Comparison of ENCODE assay signal across 9 mouse cellular contexts in the genomic region with DNA sequence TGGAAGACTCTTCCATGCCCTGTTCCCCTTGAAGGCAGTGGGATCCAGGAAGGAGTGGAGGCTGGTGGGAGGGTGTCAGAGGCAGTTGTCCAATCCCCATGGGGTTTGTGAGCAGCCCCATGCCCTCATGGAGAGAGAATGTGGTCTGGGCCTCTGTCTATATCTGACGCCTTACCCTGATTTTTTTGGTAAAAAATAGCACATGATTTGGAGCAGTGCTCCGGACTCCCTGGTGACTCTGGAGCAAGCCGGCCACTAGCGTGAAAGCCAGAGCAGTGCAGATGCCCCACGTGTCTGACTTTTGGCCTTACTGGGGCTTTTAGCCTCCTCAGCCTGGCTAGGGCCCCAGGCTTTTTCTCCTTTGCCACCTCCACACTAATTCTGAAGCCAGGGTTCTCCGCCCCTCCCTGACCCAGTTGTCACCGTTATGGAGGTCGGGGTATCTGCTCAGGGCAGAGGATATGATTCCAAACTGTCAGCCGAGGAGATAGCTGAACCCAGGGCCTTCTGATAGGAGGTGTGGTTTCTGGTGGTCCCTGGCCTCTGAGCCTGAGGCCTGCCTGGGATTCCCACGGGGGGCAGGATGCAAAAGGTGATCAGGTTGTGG. TPM values are rescaled to one million over a fixed set of nuclear protein-coding genes. Genes with fewer than 3 reads are reported as not detected.
A peak's percentile ranks its signal among the peaks of the same experiment; 100 is the strongest.
DNase-seq lines count a peak whose midpoint lies in the region; ATAC-seq and TF ChIP-seq lines count a peak whose summit lies in the region.
"Had no signal": no experiment of that assay in that cellular context is flagged by ENCODE, and none has a peak within 500 bp of the region (broad histone marks: within the 10 kb centered on the region; RNA-seq: fewer than 3 reads in every experiment).

No protein-coding gene starts in this region.

- TF ChIP-seq POLR2A in testis, adult 2 months (IDR thresholded peaks at IDR 0.05; ENCODE audit: control insufficient read depth, low read depth, low read length) = no peak

- intact Hi-C loops in left cerebral cortex, postnatal 25 days (cut with DNase I) = loop anchor here (5.0 kb wide), 2 partner anchors 43 to 667 kb away; partner anchors contain the start of gene Ankrd40

- H3K36me3 ChIP-seq in testis, adult 2 months (ENCODE audit: control insufficient read depth, insufficient read depth, low read length) = no peaks in the 10 kb centered on the region
- H3K36me3 ChIP-seq in embryonic facial prominence, embryonic 15.5 days = peaks cover 36% of the 10 kb centered on the region
- peaks cover 43% of the 10 kb centered on the region for H3K36me3 ChIP-seq in intestine, embryonic 14.5 days (ENCODE audit: control insufficient read depth, insufficient read depth, low read length)
- H3K36me3 ChIP-seq in midbrain, embryonic 13.5 days = peaks cover 47% of the 10 kb centered on the region

- WGBS in embryonic facial prominence, embryonic 15.5 days = 43% methylated on average over 10 of the region's 10 CpGs
- WGBS in intestine, embryonic 14.5 days = 38% methylated on average over 10 of the region's 10 CpGs
- WGBS in midbrain, embryonic 13.5 days = 52% methylated on average over 10 of the region's 10 CpGs

- ATAC-seq in embryonic facial prominence, embryonic 15.5 days (ENCODE audit: insufficient number of reproducible peaks, low FRiP score, low TSS enrichment, low read depth) = no peak
- no peak for ATAC-seq in intestine, embryonic 14.5 days (replicated peaks; ENCODE audit: low FRiP score, low TSS enrichment, low read depth)
- ATAC-seq in midbrain, embryonic 13.5 days = no peak

- peak overlapping the region; percentile 89 for H3K4me3 ChIP-seq in testis, adult 2 months (ENCODE audit: control insufficient read depth, low read depth, low read length)
- H3K4me3 ChIP-seq in embryonic facial prominence, embryonic 15.5 days (replicated peaks) = peak overlapping the region; percentile 91
- H3K4me3 ChIP-seq in intestine, embryonic 14.5 days (ENCODE audit: low read depth, low read length) = peak overlapping the region; percentile 88
- H3K4me3 ChIP-seq in midbrain, embryonic 13.5 days (replicated peaks) = peak overlapping the region; percentile 87

- peak overlapping the region; percentile 93 for H3K9ac ChIP-seq in embryonic facial prominence, embryonic 15.5 days
- peak overlapping the region; percentile 47 for H3K9ac ChIP-seq in intestine, embryonic 14.5 days (ENCODE audit: low read length)
- H3K9ac ChIP-seq in midbrain, embryonic 13.5 days (replicated peaks) = peak overlapping the region; percentile 98

- H3K4me2 ChIP-seq in embryonic facial prominence, embryonic 15.5 days (replicated peaks) = peak overlapping the region; percentile 94
- H3K4me2 ChIP-seq in intestine, embryonic 14.5 days (ENCODE audit: low read length) = peak overlapping the region; percentile 98
- peak overlapping the region; percentile 99 for H3K4me2 ChIP-seq in midbrain, embryonic 13.5 days (replicated peaks)

- no peak for DNase-seq in testis, postnatal 14 days (ENCODE audit: low spot score)
- DNase-seq in intestine, embryonic 14.5 days (ENCODE audit: low spot score) = no peak
- DNase-seq in left cerebral cortex, postnatal 25 days (ENCODE audit: low spot score in 2 of 2) = no peak
- DNase-seq in spleen, adult 12 weeks (ENCODE audit: low spot score) = no peak

- H3K4me1 ChIP-seq in testis, adult 2 months (ENCODE audit: control insufficient read depth, insufficient read depth, low read length) = peaks cover 28% of the 10 kb centered on the region
- H3K4me1 ChIP-seq in embryonic facial prominence, embryonic 15.5 days = peaks cover 66% of the 10 kb centered on the region
- H3K4me1 ChIP-seq in intestine, embryonic 14.5 days (replicated peaks; ENCODE audit: control insufficient read depth, insufficient read depth, low read length) = peaks cover 48% of the 10 kb centered on the region
- H3K4me1 ChIP-seq in midbrain, embryonic 13.5 days (replicated peaks) = peaks cover 79% of the 10 kb centered on the region

- no peak overlapping the region for H3K27ac ChIP-seq in testis, adult 2 months (ENCODE audit: control insufficient read depth, insufficient read depth, low read depth, low read length)
- peak overlapping the region; percentile 44 for H3K27ac ChIP-seq in embryonic facial prominence, embryonic 15.5 days (replicated peaks)
- H3K27ac ChIP-seq in intestine, embryonic 14.5 days (ENCODE audit: low read depth) = no peak overlapping the region
- no peak overlapping the region; the same call in 1 of the 2 replicates for H3K27ac ChIP-seq in midbrain, embryonic 13.5 days

- TF ChIP-seq CTCF in testis, adult 2 months (IDR thresholded peaks at IDR 0.05; ENCODE audit: control insufficient read depth, insufficient read depth, insufficient replicate concordance, low read depth, low read length) = no peak

- H3K9me3 ChIP-seq in embryonic facial prominence, embryonic 15.5 days (replicated peaks) = no peaks in the 10 kb centered on the region
- no peaks in the 10 kb centered on the region for H3K9me3 ChIP-seq in intestine, embryonic 14.5 days (ENCODE audit: control insufficient read depth, low read length)
- no peaks in the 10 kb centered on the region for H3K9me3 ChIP-seq in midbrain, embryonic 13.5 days

- H3K27me3 ChIP-seq in testis, adult 2 months (ENCODE audit: control insufficient read depth, insufficient read depth, low read length) = no peaks in the 10 kb centered on the region
- no peaks in the 10 kb centered on the region for H3K27me3 ChIP-seq in embryonic facial prominence, embryonic 15.5 days
- H3K27me3 ChIP-seq in intestine, embryonic 14.5 days (replicated peaks; ENCODE audit: control insufficient read depth, insufficient read depth, low read length) = no peaks in the 10 kb centered on the region
- no peaks in the 10 kb centered on the region for H3K27me3 ChIP-seq in midbrain, embryonic 13.5 days

RNA-seq across cellular contexts. Expression of gene Ppp1r9b, which starts 3.5 kb away (rescaled TPM):
- polyA plus RNA-seq in testis, adult 2 months (2012; rRNA removed) = 14.6 and 15.0 TPM in 2 replicates
- polyA plus RNA-seq in embryonic facial prominence, embryonic 15.5 days (2015; fragmentation: Nextera tagmentation; extraction: Ambion mirVana) = 11.0 and 12.8 TPM in 2 replicates
- polyA plus RNA-seq in intestine, embryonic 14.5 days (2014; fragmentation: Nextera tagmentation; extraction: Ambion mirVana) = 11.9 and 12.2 TPM in 2 replicates
- 17.4 and 17.8 TPM in 2 replicates for polyA plus RNA-seq in midbrain, embryonic 13.5 days (2015; fragmentation: Nextera tagmentation; extraction: Ambion mirVana)
- 100 to 1,000 TPM; 675 to 703 TPM for total RNA-seq in left cerebral cortex, postnatal 25 days (2021)

RNA-seq across cellular contexts. Expression of gene Samd14, which starts 15.4 kb away (rescaled TPM):
- polyA plus RNA-seq in testis, adult 2 months (2012; rRNA removed) = 0.67 and 0.75 TPM in 2 replicates
- 29.7 and 33.9 TPM in 2 replicates for polyA plus RNA-seq in embryonic facial prominence, embryonic 15.5 days (2015; fragmentation: Nextera tagmentation; extraction: Ambion mirVana)
- polyA plus RNA-seq in intestine, embryonic 14.5 days (2014; fragmentation: Nextera tagmentation; extraction: Ambion mirVana) = 20.3 and 22.1 TPM in 2 replicates
- 123 and 141 TPM in 2 replicates for polyA plus RNA-seq in midbrain, embryonic 13.5 days (2015; fragmentation: Nextera tagmentation; extraction: Ambion mirVana)
- total RNA-seq in left cerebral cortex, postnatal 25 days (2021) = 10 to 100 TPM; 30.8 to 31.1 TPM

RNA-seq across cellular contexts. Expression of gene Sgca, which starts 18.2 kb away (rescaled TPM):
- 27.5 and 33.7 TPM in 2 replicates for polyA plus RNA-seq in testis, adult 2 months (2012; rRNA removed)
- 11.7 and 14.6 TPM in 2 replicates for polyA plus RNA-seq in embryonic facial prominence, embryonic 15.5 days (2015; fragmentation: Nextera tagmentation; extraction: Ambion mirVana)
- polyA plus RNA-seq in intestine, embryonic 14.5 days (2014; fragmentation: Nextera tagmentation; extraction: Ambion mirVana) = 0.22 TPM in 1 of 2 replicates, not detected in the other
- 0.17 TPM in 1 of 2 replicates, not detected in the other for polyA plus RNA-seq in midbrain, embryonic 13.5 days (2015; fragmentation: Nextera tagmentation; extraction: Ambion mirVana)
- under 1 TPM in 1 of 2 experiments, not detected in 1; 0.46 TPM for total RNA-seq in left cerebral cortex, postnatal 25 days (2021)
- total RNA-seq: neutrophil, adult 5-6 weeks had no signal

RNA-seq across cellular contexts. Expression of gene Hils1, which starts 26.9 kb away (rescaled TPM):
- 1,028 and 1,102 TPM in 2 replicates for polyA plus RNA-seq in testis, adult 2 months (2012; rRNA removed)
- 0.25 TPM in 1 of 2 replicates, not detected in the other for polyA plus RNA-seq in embryonic facial prominence, embryonic 15.5 days (2015; fragmentation: Nextera tagmentation; extraction: Ambion mirVana)
- not detected in 2 replicates for polyA plus RNA-seq in intestine, embryonic 14.5 days (2014; fragmentation: Nextera tagmentation; extraction: Ambion mirVana)
- not detected in 2 replicates for polyA plus RNA-seq in midbrain, embryonic 13.5 days (2015; fragmentation: Nextera tagmentation; extraction: Ambion mirVana)
- not detected for total RNA-seq in left cerebral cortex, postnatal 25 days (2021)
- total RNA-seq: neutrophil, adult 5-6 weeks had no signal
- polyA plus RNA-seq: brain, embryonic 14.5 days had no signal

RNA-seq across cellular contexts. Expression of gene Pdk2, which starts 46.8 kb away (rescaled TPM):
- polyA plus RNA-seq in testis, adult 2 months (2012; rRNA removed) = 220 and 229 TPM in 2 replicates
- polyA plus RNA-seq in embryonic facial prominence, embryonic 15.5 days (2015; fragmentation: Nextera tagmentation; extraction: Ambion mirVana) = 33.7 and 41.8 TPM in 2 replicates
- 26.4 and 29.6 TPM in 2 replicates for polyA plus RNA-seq in intestine, embryonic 14.5 days (2014; fragmentation: Nextera tagmentation; extraction: Ambion mirVana)
- polyA plus RNA-seq in midbrain, embryonic 13.5 days (2015; fragmentation: Nextera tagmentation; extraction: Ambion mirVana) = 21.4 and 24.7 TPM in 2 replicates
- 10 to 100 TPM; 87.3 to 88.7 TPM for total RNA-seq in left cerebral cortex, postnatal 25 days (2021)

Comparison
In these comparisons a context has a peak if more than half of its experiments do, and no peak if none do; other contexts are left out.
1. H3K9ac ChIP-seq: peak in every context shown above with its lines; median percentile 98 in midbrain, embryonic 13.5 days; 93 in embryonic facial prominence, embryonic 15.5 days; 47 in intestine, embryonic 14.5 days.
2. RNA of gene Samd14, which starts 15.4 kb away (polyA plus RNA-seq): 123 to 141 TPM in midbrain, embryonic 13.5 days, 29.7 to 33.9 TPM in embryonic facial prominence, embryonic 15.5 days and 20.3 to 22.1 TPM in intestine, embryonic 14.5 days; 0.67 to 0.75 TPM in testis, adult 2 months; every median in the first group is over 10 times any median in the second.
3. RNA of gene Sgca, which starts 18.2 kb away (polyA plus RNA-seq): 27.5 to 33.7 TPM in testis, adult 2 months and 11.7 to 14.6 TPM in embryonic facial prominence, embryonic 15.5 days; 0.17 TPM in midbrain, embryonic 13.5 days and 0.22 TPM in intestine, embryonic 14.5 days; every median in the first group is over 10 times any median in the second.
4. Peak in every context shown above with its lines, with median percentiles within 50 percentile points of each other: H3K4me3 ChIP-seq and H3K4me2 ChIP-seq.